Mouse (Mus musculus) neural tube, embryonic 14.5 days (tissue): ENCODE measurements around the gene Gm43738. TPM values are rescaled to one million over a fixed set of nuclear protein-coding genes. Genes with fewer than 3 reads are reported as not detected.

ENCODE experiments used
- ATAC-seq: fragments of 200-750 bp; cut with Nextera tagmentation; 2 replicates; pipeline ENCODE4 v1.8.0; 2017; ENCODE audit warnings: low read depth, mild to moderate bottlenecking, moderate TSS enrichment, moderate library complexity
- H3K27ac ChIP-seq: fragments of 300-500 bp; sonication (generic); 2 replicates; pipeline ENCODE4 v1.5.1; 2014; ENCODE audit warnings: low read depth, mild to moderate bottlenecking, control low read depth, low read length, moderate library complexity, mixed read lengths
- H3K27me3 ChIP-seq: fragments of 300-500 bp; sonication (generic); 2 replicates; pipeline ENCODE4 v1.6.1; 2014; ENCODE audit warnings: low read length; ENCODE audit not compliant: control insufficient read depth, insufficient read depth
- H3K36me3 ChIP-seq: fragments of 300-500 bp; sonication (generic); 2 replicates; pipeline ENCODE4 v1.6.1; 2014; ENCODE audit warnings: low read length, mixed read lengths; ENCODE audit not compliant: control insufficient read depth, insufficient read depth
- H3K4me1 ChIP-seq: fragments of 300-500 bp; sonication (generic); 2 replicates; pipeline ENCODE4 v1.6.1; 2014; ENCODE audit warnings: low read length; ENCODE audit not compliant: control insufficient read depth, insufficient read depth
- H3K4me2 ChIP-seq: fragments of 300-500 bp; sonication (generic); 2 replicates; pipeline ENCODE4 v1.6.1; 2014; ENCODE audit warnings: mild to moderate bottlenecking, low read depth, low read length, control low read depth
- H3K4me3 ChIP-seq: fragments of 300-500 bp; sonication (generic); 2 replicates; pipeline ENCODE4 v1.5.1; 2014; ENCODE audit warnings: low read depth, low read length, control low read depth, mixed read lengths
- H3K9ac ChIP-seq: fragments of 300-500 bp; sonication (generic); replicated peaks from 2 replicates; pipeline ENCODE4 v1.6.1; 2014; ENCODE audit warnings: low read depth, mild to moderate bottlenecking, control low read depth, low read length, mixed read lengths
- H3K9me3 ChIP-seq: fragments of 300-500 bp; sonication (generic); 2 replicates; pipeline ENCODE4 v1.6.1; 2016; ENCODE audit warnings: low read length; ENCODE audit not compliant: control insufficient read depth
- WGBS: fragments of 180-500 bp; shearing (Covaris S2); extraction: QIAGEN DNeasy Blood & Tissue Kit; methylation state at CpG from one replicate; pipeline ENCODE4 v1.1.7; 2014; 5-methylcytosine and 5-hydroxymethylcytosine counted together
- polyA plus RNA-seq: library from polyadenylated mRNA; unstranded; fragments of >200 nt; fragmentation: Nextera tagmentation; extraction: Ambion mirVana; gene quantifications from 2 replicates; pipeline ENCODE4 v1.2.1, GENCODE M21; 2014

The Gm43738 gene
- polyA plus RNA-seq, 1 experiment from 2014 or later = not detected

- H3K4me1 ChIP-seq = no peaks in the 10 kb centered on the region
- H3K4me3 ChIP-seq = no peak overlapping the region
- no peak overlapping the region for H3K4me2 ChIP-seq
- no peak overlapping the region for H3K9ac ChIP-seq
- H3K27me3 ChIP-seq = no peaks in the 10 kb centered on the region
- 76% methylated on average over 1 of the region's 1 CpGs for WGBS
- no peaks in the 10 kb centered on the region for H3K9me3 ChIP-seq
- ATAC-seq = no peak
- H3K36me3 ChIP-seq = no peaks in the 10 kb centered on the region
- H3K27ac ChIP-seq = no peak overlapping the region
These were observed 7.2 kb upstream of the Gm43738 start for GRCm38 (mm10) chr3:89108146-89108545.

GRCm38 (mm10) chr3:89107545-89107944 is 6.6 kb upstream of the Gm43738 start:
- no peaks in the 10 kb centered on the region for H3K9me3 ChIP-seq
- no peak overlapping the region for H3K9ac ChIP-seq
- H3K4me3 ChIP-seq = no peak overlapping the region
- no peak overlapping the region for H3K4me2 ChIP-seq
- ATAC-seq = no peak
- no peaks in the 10 kb centered on the region for H3K36me3 ChIP-seq
- no peaks in the 10 kb centered on the region for H3K27me3 ChIP-seq
- WGBS = 84% methylated on average over 3 of the region's 3 CpGs
- no peaks in the 10 kb centered on the region for H3K4me1 ChIP-seq
- no peak overlapping the region for H3K27ac ChIP-seq

GRCm38 (mm10) chr3:89106881-89107280 is 6.0 kb upstream of the Gm43738 start:
- H3K9ac ChIP-seq = no peak overlapping the region
- no peak overlapping the region for H3K27ac ChIP-seq
- no peaks in the 10 kb centered on the region for H3K36me3 ChIP-seq
- no peaks in the 10 kb centered on the region for H3K9me3 ChIP-seq
- H3K27me3 ChIP-seq = no peaks in the 10 kb centered on the region
- no peak for ATAC-seq
- H3K4me1 ChIP-seq = 0 out of 2 replicates have a peak, but pooled peaks cover 3% of the 10 kb centered on the region
- no peak overlapping the region for H3K4me3 ChIP-seq
- no peak overlapping the region for H3K4me2 ChIP-seq

- Histone ChIP-seq H3K27ac (no peak overlapping the region), H3K36me3 (0 out of 2 replicates have a peak, but pooled peaks cover 9% of the 10 kb centered on the region)
These were observed 2.3 kb upstream of the Gm43738 start for GRCm38 (mm10) chr3:89103291-89103595.

GRCm38 (mm10) chr3:89102495-89103290 is 1.8 kb upstream of the Gm43738 start:
- H3K4me2 ChIP-seq = peak overlapping the region; percentile 55
- WGBS = 67% methylated on average over 12 of the region's 12 CpGs
- H3K27ac ChIP-seq = peak overlapping the region; percentile 41; the same call in 1 of the 2 replicates
- peaks cover 14% of the 10 kb centered on the region for H3K4me1 ChIP-seq
- H3K9ac ChIP-seq = no peak overlapping the region
- H3K36me3 ChIP-seq = 0 out of 2 replicates have a peak, but pooled peaks cover 11% of the 10 kb centered on the region
- no peaks in the 10 kb centered on the region for H3K27me3 ChIP-seq
- H3K9me3 ChIP-seq = no peaks in the 10 kb centered on the region
- no peak for ATAC-seq
- peak overlapping the region; percentile 46 for H3K4me3 ChIP-seq

More at GRCm38 (mm10) chr3:89103291-89103595, 2.3 kb upstream of the Gm43738 start:
- peaks cover 14% of the 10 kb centered on the region for H3K4me1 ChIP-seq
- H3K9me3 ChIP-seq = no peaks in the 10 kb centered on the region
- H3K27me3 ChIP-seq = no peaks in the 10 kb centered on the region
- no peak overlapping the region for H3K4me2 ChIP-seq
- no peak overlapping the region for H3K9ac ChIP-seq
- ATAC-seq = no peak
- no peak overlapping the region for H3K4me3 ChIP-seq
- WGBS = 79% methylated on average over 4 of the region's 4 CpGs

GRCm38 (mm10) chr3:89101812-89102494 is 1.1 kb upstream of the Gm43738 start, which contains the start of gene Fdps:
Fdps (minus strand) TSS chr3:89101959.
- H3K9me3 ChIP-seq = no peaks in the 10 kb centered on the region
- H3K27me3 ChIP-seq = no peaks in the 10 kb centered on the region
- peak within 1 kb of the TSS; percentile 57 for H3K9ac ChIP-seq
- H3K36me3 ChIP-seq = 0 out of 2 replicates have a peak, but pooled peaks cover 15% of the 10 kb centered on the region
- WGBS = under 1% methylated on average over 26 of the region's 26 CpGs
- H3K27ac ChIP-seq = peak within 1 kb of the TSS; percentile 74
- H3K4me3 ChIP-seq = peak within 1 kb of the TSS; percentile 46
- H3K4me2 ChIP-seq = peak within 1 kb of the TSS; percentile 86
- peaks cover 14% of the 10 kb centered on the region for H3K4me1 ChIP-seq
- ATAC-seq = peak; percentile 100

- H3K36me3 ChIP-seq = peaks cover 19% of the 10 kb centered on the region; the same call in 1 of the 2 replicates
- peak overlapping the region; percentile 57 for H3K9ac ChIP-seq
- H3K27me3 ChIP-seq = no peaks in the 10 kb centered on the region
- H3K4me1 ChIP-seq = peaks cover 14% of the 10 kb centered on the region
- no peaks in the 10 kb centered on the region for H3K9me3 ChIP-seq
- H3K4me2 ChIP-seq = peak overlapping the region; percentile 86
- peak; percentile 47 for ATAC-seq
- WGBS = under 1% methylated on average over 19 of the region's 19 CpGs
- H3K4me3 ChIP-seq = peak overlapping the region; percentile 46
- H3K27ac ChIP-seq = peak overlapping the region; percentile 74
These were observed 536 bp upstream of the Gm43738 start for GRCm38 (mm10) chr3:89101459-89101811.

GRCm38 (mm10) chr3:89094021-89094420 is 6.9 kb downstream of the Gm43738 start:
- no peak for ATAC-seq
- H3K9me3 ChIP-seq = no peaks in the 10 kb centered on the region
- no peak overlapping the region for H3K4me2 ChIP-seq
- no peak overlapping the region for H3K9ac ChIP-seq
- peaks cover 27% of the 10 kb centered on the region for H3K36me3 ChIP-seq
- H3K4me1 ChIP-seq = peaks cover 10% of the 10 kb centered on the region; the same call in 1 of the 2 replicates
- WGBS = 86% methylated on average over 10 of the region's 10 CpGs
- no peak overlapping the region for H3K27ac ChIP-seq
- no peaks in the 10 kb centered on the region for H3K27me3 ChIP-seq
- no peak overlapping the region for H3K4me3 ChIP-seq

GRCm38 (mm10) chr3:89093175-89093574 is 7.7 kb downstream of the Gm43738 start, which contains the start of gene Rusc1:
Rusc1 (minus strand) TSS chr3:89093311.
- WGBS = under 1% methylated on average over 18 of the region's 18 CpGs

More at GRCm38 (mm10) chr3:89093175-89093574, 7.7 kb downstream of the Gm43738 start, which contains the start of gene Rusc1:
- peak; percentile 79 for ATAC-seq
- Histone ChIP-seq H3K9me3 (no peaks in the 10 kb centered on the region), H3K27ac (peak within 1 kb of the TSS; percentile 73), H3K4me3 (peak within 1 kb of the TSS; percentile 67), H3K9ac (peak within 1 kb of the TSS; percentile 79), H3K4me2 (peak within 1 kb of the TSS; percentile 97), H3K27me3 (no peaks in the 10 kb centered on the region), H3K36me3 (peaks cover 24% of the 10 kb centered on the region), H3K4me1 (peaks cover 10% of the 10 kb centered on the region; the same call in 1 of the 2 replicates)
